Mouse (Mus musculus) testis, postnatal 10 days (tissue): ENCODE data around the gene Scgb3a1.

Experiments used
- DNase-seq: peaks from one replicate; pipeline ENCODE4 v3.0.0; 2021; ENCODE audit warnings: low spot score

Gene Scgb3a1

DNA sequence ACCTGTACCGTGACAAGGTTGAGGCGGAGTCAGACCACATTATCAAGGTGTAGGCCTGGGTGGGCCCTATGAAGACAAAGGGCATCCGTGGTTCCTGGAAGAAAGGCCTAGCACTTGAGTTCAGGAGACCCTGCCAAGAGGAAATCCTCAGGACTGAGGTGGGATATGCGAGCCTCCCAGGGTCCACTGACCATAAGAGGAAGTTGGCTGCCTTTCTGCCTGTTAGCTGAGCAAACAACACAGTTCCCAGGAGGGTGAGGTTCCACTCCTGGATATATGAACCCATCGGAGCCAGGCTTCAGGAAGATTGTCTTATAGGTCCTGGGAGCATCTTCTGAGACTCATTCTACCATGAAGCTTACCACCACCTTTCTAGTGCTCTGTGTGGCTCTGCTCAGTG lies at the start of gene Scgb3a1:
Scgb3a1 (plus strand) TSS at position 301 of the 400 bp plus-strand sequence.
- no peak for DNase-seq

DNA sequence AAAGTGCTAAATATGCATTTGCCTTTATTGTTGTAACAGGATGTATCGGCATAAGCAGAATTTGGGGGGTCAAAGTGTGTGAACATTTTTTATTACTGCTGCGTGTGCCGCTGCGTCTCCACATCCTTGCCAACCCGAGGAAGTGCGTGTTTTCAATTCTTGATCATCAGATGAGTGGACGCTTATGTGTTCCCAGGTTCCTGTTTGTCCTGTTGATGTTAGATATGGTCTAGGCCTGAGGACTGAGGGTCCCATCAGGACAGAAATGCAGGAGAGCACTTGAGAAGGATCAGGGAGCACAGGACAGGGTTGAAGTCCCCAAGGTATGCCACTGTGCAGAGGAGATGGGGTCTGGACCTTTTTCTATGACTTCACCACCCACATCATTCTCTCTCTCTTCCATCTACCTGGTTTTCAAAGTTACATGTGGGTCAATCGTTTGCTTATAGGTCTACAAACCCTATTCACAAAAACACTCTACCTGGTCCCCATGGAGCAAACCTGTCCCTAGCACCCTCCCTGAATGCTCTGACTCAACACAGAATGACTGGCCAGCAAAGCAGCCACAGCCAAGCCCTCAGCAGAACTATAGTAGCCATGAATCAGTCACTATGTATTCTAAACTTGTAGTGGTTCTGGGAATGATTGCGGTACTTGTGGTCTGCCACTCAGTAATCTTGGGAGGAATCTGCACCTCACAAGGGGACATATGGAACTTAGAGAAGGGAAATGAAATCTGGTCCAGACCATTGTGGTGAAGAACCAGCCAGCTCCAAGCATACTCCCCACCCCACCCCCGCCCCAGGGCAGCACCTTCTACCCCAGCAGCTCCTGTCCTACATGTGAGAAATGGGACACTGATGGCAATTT lies 47.3 kb upstream of the Scgb3a1 start:
- DNase-seq, result no peak

- no peak for DNase-seq
Observed at GRCm38 (mm10) chr11:49618476-49618875, 44.9 kb upstream of the Scgb3a1 start.

DNA sequence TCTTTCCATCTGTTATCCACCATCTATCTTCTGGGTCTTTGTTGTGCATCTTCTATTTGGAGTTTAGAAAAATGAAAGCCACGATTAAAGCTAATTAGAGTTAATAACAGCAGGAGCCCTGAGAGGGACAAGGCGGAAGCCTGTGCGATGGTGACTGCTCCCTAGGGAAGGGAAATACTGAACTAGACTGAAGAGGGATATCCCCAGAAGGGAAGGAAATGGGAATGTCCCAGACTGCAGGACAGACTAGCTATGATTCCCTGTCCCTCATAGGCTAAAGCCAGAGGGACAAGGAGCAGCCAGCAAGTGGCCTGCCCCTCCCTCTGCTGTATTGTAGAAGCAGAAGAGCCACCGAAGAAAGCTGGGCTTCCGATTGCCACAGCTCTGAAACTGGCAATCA lies 41.5 kb upstream of the Scgb3a1 start:
- DNase-seq, result no peak

DNA sequence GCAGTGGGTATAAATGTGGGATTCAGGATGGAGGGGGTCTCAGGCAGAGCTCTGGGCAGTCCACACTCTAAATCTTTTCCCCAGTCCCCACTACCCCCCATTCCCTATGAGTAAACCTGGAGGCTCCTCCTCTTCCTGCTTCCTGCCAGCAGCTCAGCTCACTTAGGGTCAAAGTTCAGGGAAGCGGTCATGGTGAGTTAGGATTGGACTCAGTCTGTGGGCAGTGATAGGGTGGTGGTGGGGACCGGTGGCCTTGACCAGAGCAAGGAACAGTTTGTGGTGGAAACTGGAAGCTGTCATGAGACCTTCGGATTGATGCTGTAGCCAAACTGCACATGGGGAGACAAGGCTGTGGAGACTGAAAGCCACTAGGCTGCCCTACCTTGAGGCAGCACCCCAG lies 39.3 kb upstream of the Scgb3a1 start:
- DNase-seq, result no peak

DNA sequence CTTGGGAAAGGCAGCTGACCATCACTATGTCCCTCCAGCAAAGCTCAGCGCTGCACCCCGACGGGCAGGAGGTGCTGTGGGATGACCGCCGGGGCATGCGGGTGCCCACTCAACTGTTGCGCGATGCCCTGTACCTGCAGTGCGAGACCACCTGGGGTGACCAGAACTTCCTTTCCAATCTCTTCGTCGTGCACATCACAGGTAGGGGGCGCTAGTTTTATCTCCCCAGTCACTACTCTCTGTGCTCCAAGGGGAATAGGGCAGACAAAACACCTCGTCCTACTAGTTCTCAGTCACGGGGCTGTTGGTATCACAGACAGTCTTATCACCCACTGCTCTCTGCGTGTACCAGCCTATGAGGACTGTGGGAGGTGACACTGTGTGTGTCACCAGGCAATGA lies 37.5 kb upstream of the Scgb3a1 start:
- DNase-seq, result no peak

DNA sequence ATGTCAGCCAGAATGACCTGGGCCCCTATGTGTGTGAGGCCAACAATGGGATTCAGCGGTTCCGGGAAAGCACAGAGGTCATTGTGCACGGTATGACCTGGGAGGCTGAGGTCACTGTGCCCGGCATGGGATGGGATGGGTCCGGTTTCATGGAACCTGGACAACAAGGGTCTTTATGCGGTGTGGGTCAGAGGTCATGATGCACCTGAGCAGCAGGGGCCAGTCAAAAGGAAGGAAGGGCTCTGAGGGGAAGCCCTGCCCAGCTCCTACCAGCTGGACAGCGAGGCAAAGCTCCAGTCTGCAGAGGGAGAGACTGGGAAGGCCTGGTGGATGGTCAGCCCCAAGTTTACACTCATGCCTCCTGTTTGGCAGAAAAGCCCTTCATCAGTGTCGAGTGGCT lies 36.7 kb upstream of the Scgb3a1 start:
- DNase-seq, result no peak

DNA sequence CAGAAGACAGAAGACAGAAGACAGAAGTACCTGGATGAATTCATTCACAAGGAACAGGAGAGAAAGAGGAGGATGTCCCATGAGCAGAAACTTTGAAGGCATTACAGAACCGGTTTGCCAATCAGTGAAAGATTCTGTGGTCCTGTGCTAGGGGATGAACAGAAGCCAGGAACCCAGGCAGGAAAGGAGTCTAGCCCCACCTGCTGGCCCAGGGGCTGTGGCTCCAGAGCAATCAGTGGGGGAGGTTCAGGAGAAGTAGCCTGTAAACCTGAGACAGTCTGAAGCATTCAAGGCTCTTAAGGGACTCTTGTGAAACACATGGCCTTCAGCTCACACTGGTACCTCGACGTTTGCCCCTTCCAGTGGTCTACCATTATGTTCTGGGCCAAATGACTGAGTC lies 32.3 kb upstream of the Scgb3a1 start:
- DNase-seq, result no peak

DNA sequence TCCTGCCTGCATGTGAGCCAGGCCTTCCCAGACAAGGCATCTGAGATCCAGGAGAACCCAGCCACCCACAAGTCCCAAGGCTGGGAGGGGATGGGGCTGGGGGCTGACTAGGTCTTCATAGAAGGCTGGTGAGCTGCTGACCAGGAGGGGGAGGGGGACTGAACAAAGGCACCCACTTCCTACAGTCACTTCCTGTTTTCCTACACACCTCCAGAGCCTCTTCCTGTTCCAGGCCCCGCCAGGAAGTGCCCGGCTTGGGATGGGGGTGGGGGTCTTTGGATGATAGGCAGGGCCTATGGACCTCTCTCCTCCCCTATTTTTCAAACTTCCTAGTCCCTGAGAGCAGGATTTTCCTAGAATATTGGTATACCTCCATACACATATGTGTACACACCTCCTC lies 31.2 kb upstream of the Scgb3a1 start:
- DNase-seq, result no peak

DNA sequence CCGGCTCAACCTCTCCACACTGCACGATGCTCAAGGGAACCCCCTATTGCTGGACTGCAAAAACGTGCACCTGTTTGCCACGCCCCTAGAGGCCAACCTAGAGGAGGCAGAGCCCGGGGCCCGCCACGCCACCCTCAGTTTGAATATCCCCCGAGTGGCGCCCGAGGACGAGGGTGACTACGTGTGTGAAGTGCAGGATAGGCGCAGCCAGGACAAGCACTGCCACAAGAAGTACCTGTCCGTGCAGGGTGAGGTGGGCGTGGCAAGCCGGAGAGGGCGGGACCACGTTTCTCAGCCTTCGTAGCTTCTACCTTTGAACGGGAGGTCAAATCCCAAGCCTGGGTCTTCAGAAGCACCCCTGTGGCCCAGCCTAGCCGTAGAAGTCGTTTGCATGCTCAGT lies 29.3 kb upstream of the Scgb3a1 start:
- DNase-seq, result peak; percentile 56

GRCm38 (mm10) chr11:49635671-49636070 lies 27.7 kb upstream of the Scgb3a1 start:
- no peak for DNase-seq

- DNase-seq, result peak; percentile 48
Observed at GRCm38 (mm10) chr11:49636449-49636848, 27.0 kb upstream of the Scgb3a1 start.

- peak; percentile 60 for DNase-seq
Observed at GRCm38 (mm10) chr11:49645677-49646076, 17.7 kb upstream of the Scgb3a1 start.

DNA sequence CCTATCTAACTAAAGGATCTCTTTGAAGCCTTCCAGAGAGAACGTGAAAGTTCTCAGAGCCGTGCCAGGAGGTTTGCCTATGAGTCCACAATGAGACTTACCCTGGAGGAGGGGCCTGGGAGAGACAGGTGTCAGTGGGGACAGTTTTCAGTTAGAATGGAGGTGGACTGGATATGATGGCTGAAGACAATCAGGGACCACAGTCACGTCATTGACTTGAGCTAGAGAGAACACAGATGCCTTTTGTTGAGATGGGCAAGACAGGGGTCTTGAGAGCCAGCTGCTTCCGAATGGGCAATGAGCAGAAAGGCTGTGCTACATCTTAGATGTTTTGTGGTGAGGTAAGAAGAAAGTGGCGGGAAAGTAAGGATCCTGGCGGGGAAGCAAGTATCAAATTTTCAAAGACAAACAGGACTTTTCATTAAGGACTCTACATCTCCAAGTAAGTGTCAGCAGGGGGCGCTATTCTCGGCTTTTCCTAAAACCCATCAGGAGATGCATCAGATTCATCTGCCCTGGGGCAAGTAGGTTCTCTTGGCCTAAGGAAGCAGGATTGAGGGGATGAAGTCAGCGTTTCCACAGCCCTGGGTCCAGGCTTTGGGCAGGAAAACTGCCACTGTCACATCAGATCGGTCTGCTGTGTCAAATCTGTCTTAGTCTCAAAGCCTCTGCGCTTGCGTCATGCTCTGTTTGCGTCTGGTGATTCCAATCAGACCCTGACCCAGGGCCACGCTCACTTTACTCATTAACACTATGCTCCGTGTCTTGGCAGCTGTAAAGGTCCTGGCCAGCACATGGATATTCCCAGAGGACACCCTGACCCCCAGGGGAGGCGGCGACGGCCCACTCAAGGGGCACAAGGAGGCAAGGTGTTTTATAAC lies 13.1 kb upstream of the Scgb3a1 start:
- peak; percentile 57 for DNase-seq

DNA sequence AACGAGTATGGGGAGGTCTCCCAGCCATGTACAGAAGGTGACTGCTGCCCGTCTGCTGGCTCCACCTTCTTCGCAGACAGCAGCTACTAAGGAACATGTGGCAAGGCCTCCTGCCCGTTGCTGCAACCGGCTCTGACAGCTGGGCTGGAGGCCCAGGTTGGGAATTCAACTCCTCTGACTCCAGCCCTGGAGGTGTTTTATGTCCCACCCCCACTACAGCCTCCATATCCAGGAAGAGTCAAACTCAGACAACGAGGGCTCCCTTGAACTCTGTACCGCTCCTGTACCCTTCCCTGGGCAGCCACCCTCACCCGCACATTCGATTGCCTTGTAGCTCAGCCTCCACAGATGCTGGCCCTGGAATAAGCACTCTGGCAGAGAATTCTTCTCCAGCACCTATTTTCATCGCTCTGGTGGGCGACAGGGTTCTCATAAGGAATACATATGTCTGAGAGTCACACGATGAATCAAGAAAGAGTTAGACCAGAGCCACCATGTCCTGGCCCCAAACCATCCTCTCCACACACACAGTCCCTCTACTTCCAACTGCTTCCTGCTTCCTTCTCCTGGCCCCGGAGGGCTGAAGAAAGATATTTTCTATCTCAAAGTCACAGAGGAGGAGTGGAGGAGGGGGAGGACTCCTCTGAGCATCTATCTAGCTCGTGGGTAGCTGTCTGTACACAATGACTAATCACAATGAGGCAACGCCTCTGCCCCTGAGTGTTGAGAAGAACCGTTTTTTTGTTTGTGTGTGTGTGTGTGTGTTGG lies 12.2 kb upstream of the Scgb3a1 start:
- DNase-seq, result peak; percentile 41

GRCm38 (mm10) chr11:49651762-49652322 lies 11.6 kb upstream of the Scgb3a1 start:
- DNase-seq, result peak; percentile 34

DNA sequence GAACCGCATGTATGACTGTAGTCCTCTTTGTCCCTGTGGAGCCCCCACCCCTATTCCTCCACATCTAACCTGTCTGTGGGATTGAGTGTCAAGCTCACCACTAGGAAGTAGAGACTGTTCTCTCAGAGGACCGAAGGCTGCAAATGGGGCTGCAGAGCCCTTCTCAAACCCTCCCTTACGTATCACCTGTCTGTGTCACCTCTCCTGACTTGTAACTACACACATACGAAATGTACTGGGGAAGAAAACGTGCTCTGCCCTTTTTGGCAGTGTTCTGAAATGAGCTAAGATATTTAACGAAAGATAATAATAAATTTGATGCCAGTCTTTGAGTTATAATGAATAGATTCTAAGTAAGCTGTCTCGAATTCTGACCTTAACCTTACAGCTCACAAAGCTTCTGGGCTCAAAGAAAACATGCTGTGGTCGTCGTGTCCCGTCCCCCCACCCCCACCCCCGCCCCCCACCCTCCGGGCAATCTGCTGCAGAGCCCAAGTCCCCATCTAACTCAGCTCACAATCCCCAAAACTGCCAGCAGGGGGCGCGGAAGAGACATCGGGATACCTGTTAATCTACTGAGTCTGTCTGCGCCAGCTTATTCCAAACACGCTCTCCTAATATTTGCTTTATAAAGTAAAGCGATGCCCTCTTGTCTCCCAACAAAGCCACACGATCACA lies 10.9 kb upstream of the Scgb3a1 start:
- peak; percentile 93 for DNase-seq

- peak; percentile 43 for DNase-seq
Observed at GRCm38 (mm10) chr11:49653079-49653408, 10.4 kb upstream of the Scgb3a1 start.

DNA sequence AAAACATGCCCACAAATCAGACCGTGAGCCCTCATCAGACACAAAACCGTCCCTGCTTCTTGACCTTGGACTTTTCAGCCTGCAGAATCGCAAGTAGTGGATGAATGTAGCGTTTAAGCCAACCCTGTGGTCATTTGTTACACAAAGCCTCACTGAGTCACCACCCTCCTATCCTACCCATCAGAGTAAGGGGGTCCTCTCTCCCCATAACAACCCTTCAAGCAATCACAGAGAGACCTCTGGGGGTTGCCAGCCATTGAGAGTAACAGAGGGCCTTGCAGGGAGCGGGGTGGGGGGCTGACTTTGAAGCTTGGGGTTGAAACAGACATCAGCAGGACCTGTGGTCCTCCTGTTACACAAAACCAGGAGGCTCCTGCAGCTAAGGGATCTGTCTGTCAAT lies 8.8 kb upstream of the Scgb3a1 start:
- DNase-seq, result peak; percentile 20

- peak; percentile 13 for DNase-seq
Observed at GRCm38 (mm10) chr11:49655501-49655900, 7.9 kb upstream of the Scgb3a1 start.

DNA sequence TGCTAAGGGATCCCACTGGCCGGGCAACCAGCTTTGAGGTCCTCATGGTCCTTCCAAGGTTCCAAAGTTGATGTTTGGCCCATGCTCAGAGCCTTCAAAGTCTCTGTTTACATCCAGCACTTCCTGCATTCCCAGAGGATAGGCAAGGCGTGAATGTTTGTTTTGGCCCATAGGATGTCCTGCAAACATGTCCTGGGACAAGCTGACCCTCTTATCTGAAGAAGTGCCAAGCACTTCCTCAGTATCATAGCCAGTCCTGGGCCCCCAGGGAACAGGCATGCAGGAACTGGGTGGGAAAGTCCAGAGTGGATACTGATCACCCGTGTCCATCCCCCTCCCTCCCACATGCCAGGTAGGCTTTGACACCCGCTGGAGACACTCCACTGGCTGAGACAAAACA lies 5.3 kb upstream of the Scgb3a1 start:
- peak; percentile 40 for DNase-seq
